Mouse (Mus musculus): ENCODE results near the gene Wwp2. TPM values are rescaled to one million over a fixed set of nuclear protein-coding genes. Genes with fewer than 3 reads are reported as not detected.

The Wwp2 gene
- total and polyA plus RNA-seq, 3 experiments = 21.8 to 31.5 TPM; not detected in 1

- Histone ChIP-seq H3K27me3 (ENCODE audit: control insufficient read depth in 1 of 2, insufficient read depth in 2 of 2, low read length in 2 of 2) (no peaks in the 10 kb centered on the region), H3K9me3 (replicated peaks; ENCODE audit: insufficient read depth, low read length) (no peaks in the 10 kb centered on the region), H3K36me3 (ENCODE audit: control insufficient read depth in 1 of 2, insufficient read depth in 2 of 2, low read length in 2 of 2) (peaks cover 0 to 23% of the 10 kb centered on the region in 2 experiments; a peak in 3 of 4 replicates), H3K4me1 (ENCODE audit: control insufficient read depth in 1 of 2, insufficient read depth in 2 of 2, low read length in 2 of 2) (peaks cover 14 to 25% of the 10 kb centered on the region in 2 experiments), H3K9ac (ENCODE audit: control insufficient read depth, low read depth, low read length, poor library complexity, severe bottlenecking) (no peak overlapping the region), H3K27ac (ENCODE audit: control insufficient read depth, low read depth, low read length) (no peak overlapping the region), H3K79me2 (ENCODE audit: control insufficient read depth, insufficient read depth, low read length, poor library complexity) (no peaks in the 10 kb centered on the region; the same call in 1 of the 2 replicates), H3K4me3 (ENCODE audit: control insufficient read depth in 1 of 2, insufficient read depth in 1 of 2, low read depth in 2 of 2, low read length in 2 of 2) (no peak overlapping the region)
- TF ChIP-seq E2F4 (IDR thresholded peaks at IDR 0.05; ENCODE audit: borderline replicate concordance, low read depth, low read length) = no peak
- TF ChIP-seq MYC (IDR thresholded peaks at IDR 0.05; ENCODE audit: low read depth, low read length) = no peak
- no peak for TF ChIP-seq MYB (IDR thresholded peaks at IDR 0.05; ENCODE audit: low read depth, low read length)
- no peak for TF ChIP-seq GABPA (IDR thresholded peaks at IDR 0.05; ENCODE audit: low read depth, low read length)
- no peak for TF ChIP-seq CTCF (IDR thresholded peaks at IDR 0.05 in 2 of 3, conservative IDR thresholded peaks at IDR 0.05 in 1 of 3; ENCODE audit: control insufficient read depth in 1 of 3, insufficient read depth in 1 of 3, low read depth in 2 of 3, low read length in 3 of 3, poor library complexity in 1 of 3, severe bottlenecking in 1 of 3)
- no peak for TF ChIP-seq ZNF384 (IDR thresholded peaks at IDR 0.05; ENCODE audit: low read depth, low read length)
- TF ChIP-seq ZKSCAN1 (IDR thresholded peaks at IDR 0.05; ENCODE audit: low read depth, low read length) = no peak
- TF ChIP-seq ZC3H11A (IDR thresholded peaks at IDR 0.05; ENCODE audit: low read depth, low read length) = no peak
- TF ChIP-seq GATA1 (IDR thresholded peaks at IDR 0.05; ENCODE audit: low read depth, low read length) = no peak
- no peak for TF ChIP-seq POLR2AphosphoS5 (IDR thresholded peaks at IDR 0.05; ENCODE audit: borderline replicate concordance, low read depth, low read length)
- no peak for TF ChIP-seq TAL1 (IDR thresholded peaks at IDR 0.05; ENCODE audit: low read length)
- TF ChIP-seq KAT2A (conservative IDR thresholded peaks at IDR 0.05; ENCODE audit: low read depth, low read length) = no peak
- no peak for TF ChIP-seq NRF1 (IDR thresholded peaks at IDR 0.05; ENCODE audit: insufficient read depth, low read depth, low read length, poor library complexity, severe bottlenecking)
- no peak for TF ChIP-seq CHD1 (IDR thresholded peaks at IDR 0.05; ENCODE audit: low read depth, low read length)
- TF ChIP-seq MAX (IDR thresholded peaks at IDR 0.05; ENCODE audit: low read length) = no peak
- no peak for DNase-seq (ENCODE audit: low read depth, low spot score)
Measured at GRCm38 (mm10) chr8:107405935-107406334, 30.2 kb upstream of the Wwp2 start.

- DNase-seq (ENCODE audit: low read depth, low spot score) = peak; percentile 65
- TF ChIP-seq SMC3 (IDR thresholded peaks at IDR 0.05; ENCODE audit: low read depth, low read length) (peak; percentile 55), NELFE (IDR thresholded peaks at IDR 0.05; ENCODE audit: low read depth, low read length) (no peak), RAD21 (IDR thresholded peaks at IDR 0.05; ENCODE audit: low read depth, low read length) (peak; percentile 38), TCF12 (IDR thresholded peaks at IDR 0.05; ENCODE audit: low read depth, low read length) (no peak), ZC3H11A (IDR thresholded peaks at IDR 0.05; ENCODE audit: low read depth, low read length) (peak; percentile 12; the same call in 1 of the 2 replicates), ZKSCAN1 (IDR thresholded peaks at IDR 0.05; ENCODE audit: low read depth, low read length) (no peak), POLR2AphosphoS2 (IDR thresholded peaks at IDR 0.05; ENCODE audit: low read length) (no peak), E2F4 (IDR thresholded peaks at IDR 0.05; ENCODE audit: borderline replicate concordance, low read depth, low read length) (no peak), KAT2A (conservative IDR thresholded peaks at IDR 0.05; ENCODE audit: low read depth, low read length) (no peak), CHD1 (IDR thresholded peaks at IDR 0.05; ENCODE audit: low read depth, low read length) (no peak), TBP (IDR thresholded peaks at IDR 0.05; ENCODE audit: low read depth, low read length) (no peak), GATA1 (IDR thresholded peaks at IDR 0.05; ENCODE audit: low read depth, low read length) (peak; percentile 34; the same call in 1 of the 2 replicates), MEF2A (IDR thresholded peaks at IDR 0.05; ENCODE audit: extremely low read depth, insufficient replicate concordance, low read depth, low read length, poor library complexity, severe bottlenecking) (no peak), CTCF (IDR thresholded peaks at IDR 0.05 in 2 of 3, conservative IDR thresholded peaks at IDR 0.05 in 1 of 3; ENCODE audit: control insufficient read depth in 1 of 3, insufficient read depth in 1 of 3, low read depth in 2 of 3, low read length in 3 of 3, poor library complexity in 1 of 3, severe bottlenecking in 1 of 3) (peak; percentile 46 to 77 (median 68); a peak in 5 of 6 replicates)
- peaks cover 0 to 4% of the 10 kb centered on the region in 2 experiments; a peak in 2 of 4 replicates for H3K36me3 ChIP-seq (ENCODE audit: control insufficient read depth in 1 of 2, insufficient read depth in 2 of 2, low read length in 2 of 2)
Measured at GRCm38 (mm10) chr8:107411391-107411790, 24.8 kb upstream of the Wwp2 start.

More at GRCm38 (mm10) chr8:107411391-107411790, 24.8 kb upstream of the Wwp2 start:
- Histone ChIP-seq H3K27me3 (ENCODE audit: control insufficient read depth in 1 of 2, insufficient read depth in 2 of 2, low read length in 2 of 2) (no peaks in the 10 kb centered on the region), H3K4me3 (ENCODE audit: control insufficient read depth in 1 of 2, insufficient read depth in 1 of 2, low read depth in 2 of 2, low read length in 2 of 2) (no peak overlapping the region), H3K4me1 (ENCODE audit: control insufficient read depth in 1 of 2, insufficient read depth in 2 of 2, low read length in 2 of 2) (no peaks in the 10 kb centered on the region), H3K9ac (ENCODE audit: control insufficient read depth, low read depth, low read length, poor library complexity, severe bottlenecking) (no peak overlapping the region), H3K27ac (ENCODE audit: control insufficient read depth, low read depth, low read length) (no peak overlapping the region), H3K9me3 (replicated peaks; ENCODE audit: insufficient read depth, low read length) (no peaks in the 10 kb centered on the region), H3K79me2 (ENCODE audit: control insufficient read depth, insufficient read depth, low read length, poor library complexity) (no peaks in the 10 kb centered on the region; the same call in 1 of the 2 replicates)

Data from MEL (cell line).